Mouse (Mus musculus) liver, adult 2 months (tissue): ENCODE results near the gene Klhl8. TPM values are rescaled to one million over a fixed set of nuclear protein-coding genes. Genes with fewer than 3 reads are reported as not detected.

Experiments
- DNase-seq: peaks from one replicate; pipeline ENCODE4 v3.0.0-alpha.2; 2011; ENCODE audit warnings: low read depth, low spot score; ENCODE audit errors: extremely low read depth
- H3K27ac ChIP-seq: fragments of 200-500 bp; replicated peaks from 2 replicates; pipeline ENCODE4 v1.5.1; 2012; ENCODE audit warnings: low read depth, mild to moderate bottlenecking, control low read depth, inconsistent platforms, low read length; ENCODE audit not compliant: insufficient read depth
- H3K27me3 ChIP-seq: fragments of 200-500 bp; 2 replicates; pipeline ENCODE4 v1.6.1; 2012; ENCODE audit warnings: mild to moderate bottlenecking, moderate library complexity, low read length, inconsistent platforms; ENCODE audit not compliant: control insufficient read depth, insufficient read depth
- H3K36me3 ChIP-seq: fragments of 200-500 bp; 2 replicates; pipeline ENCODE4 v1.6.1; 2012; ENCODE audit warnings: low read length, inconsistent platforms; ENCODE audit not compliant: control insufficient read depth, insufficient read depth
- H3K4me1 ChIP-seq: fragments of 200-500 bp; 2 replicates; pipeline ENCODE4 v1.6.1; 2011; ENCODE audit warnings: low read length; ENCODE audit not compliant: control insufficient read depth, insufficient read depth
- H3K4me3 ChIP-seq: fragments of 200-500 bp; 2 replicates; pipeline ENCODE4 v1.5.1; 2011; ENCODE audit warnings: low read depth, mild to moderate bottlenecking, control low read depth, low read length, moderate library complexity; ENCODE audit not compliant: insufficient read depth
- H3K79me2 ChIP-seq: fragments of 200-500 bp; 2 replicates; pipeline ENCODE4 v1.6.1; 2012; ENCODE audit warnings: inconsistent platforms, mild to moderate bottlenecking, low read length, moderate library complexity; ENCODE audit not compliant: control insufficient read depth, insufficient read depth
- H3K9ac ChIP-seq: fragments of 200-500 bp; 2 replicates; pipeline ENCODE4 v1.6.1; 2012; ENCODE audit warnings: low read depth, mild to moderate bottlenecking, control low read depth, inconsistent platforms, low read length
- CTCF ChIP-seq: fragments of 200-500 bp; IDR thresholded peaks from 2 replicates; pipeline ENCODE4 v1.5.1; 2011; ENCODE audit warnings: low read depth, low read length, control low read depth
- POLR2A ChIP-seq: fragments of 200-500 bp; IDR thresholded peaks from 2 replicates; pipeline ENCODE4 v1.6.1; 2011; ENCODE audit warnings: low read length, control low read depth; ENCODE audit not compliant: insufficient read depth; ENCODE audit errors: extremely low read depth
- WGBS: fragments of 180-500 bp; shearing (Covaris S2); methylation state at CpG from one replicate; pipeline ENCODE4 v1.1.7; 2018; 5-methylcytosine and 5-hydroxymethylcytosine counted together
- polyA plus RNA-seq: library from polyadenylated mRNA; depleted of rRNA; stranded (reverse); fragments of >200 nt; gene quantifications from 2 replicates; pipeline ENCODE4 v1.2.3, GENCODE M21; 2012; rRNA removed
- total RNA-seq: library from RNA; depleted of rRNA; stranded (reverse); fragments of >200 nt; gene quantifications from 2 replicates; pipeline ENCODE4 v1.2.3, GENCODE M21; 2014; rRNA removed

Gene Klhl8
- total and polyA plus RNA-seq, 2 experiments, result 1.3 to 2.6 TPM

DNA sequence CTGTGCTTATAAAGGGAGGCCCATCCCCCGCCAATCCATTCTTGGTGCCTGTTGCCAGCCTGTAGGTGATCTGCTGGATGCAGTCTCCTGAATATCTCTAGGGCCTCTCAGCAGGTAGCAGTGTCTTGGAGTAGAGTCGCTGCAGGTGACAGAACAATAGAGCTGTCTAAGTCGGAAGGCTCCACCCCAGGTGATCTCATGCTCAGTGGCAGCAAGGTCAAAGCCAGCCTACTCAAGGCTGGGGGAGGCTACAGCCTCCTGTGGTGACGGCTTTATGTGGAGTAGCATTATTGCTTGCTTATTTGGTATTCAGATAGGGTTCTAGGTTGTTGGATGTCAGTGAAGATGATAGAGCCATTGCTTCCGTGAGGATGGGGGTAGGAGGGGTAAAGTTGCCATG, 97.8 kb downstream of the Klhl8 start:
- Histone ChIP-seq H3K36me3 (peaks cover 3% of the 10 kb centered on the region; the same call in 1 of the 2 replicates), H3K27me3 (no peaks in the 10 kb centered on the region), H3K27ac (no peak overlapping the region), H3K9ac (no peak overlapping the region), H3K79me2 (peaks cover 15% of the 10 kb centered on the region; the same call in 1 of the 2 replicates), H3K4me3 (no peak overlapping the region), H3K4me1 (peaks cover 14% of the 10 kb centered on the region)
- 96% methylated on average over 5 of the region's 5 CpGs for WGBS
- no peak for DNase-seq
- TF ChIP-seq CTCF, result no peak
- TF ChIP-seq POLR2A, result no peak

Other genes starting within 250 kb of the Klhl8 start
- 6.5 and 9.0 TPM in 2 replicates for gene Aff1, start 218.9 kb downstream of the Klhl8 start, total RNA-seq
- 3.9 and 4.1 TPM in 2 replicates for gene Aff1, start 218.9 kb downstream of the Klhl8 start, polyA plus RNA-seq
- gene Hsd17b13, start 66.2 kb upstream of the Klhl8 start, total RNA-seq, result 252 and 339 TPM in 2 replicates
- gene Hsd17b13, start 66.2 kb upstream of the Klhl8 start, polyA plus RNA-seq, result 179 and 226 TPM in 2 replicates
- 119 and 154 TPM in 2 replicates for gene Hsd17b11, start 110.7 kb upstream of the Klhl8 start, total RNA-seq
- 72.7 and 78.8 TPM in 2 replicates for gene Hsd17b11, start 110.7 kb upstream of the Klhl8 start, polyA plus RNA-seq
- 36.6 and 40.3 TPM in 2 replicates for gene Nudt9, start 135.0 kb upstream of the Klhl8 start, total RNA-seq
- 39.7 and 48.5 TPM in 2 replicates for gene Nudt9, start 135.0 kb upstream of the Klhl8 start, polyA plus RNA-seq
- not detected in 2 replicates for gene Gm17660, start 166.3 kb upstream of the Klhl8 start, total RNA-seq
- not detected in 2 replicates for gene Gm17660, start 166.3 kb upstream of the Klhl8 start, polyA plus RNA-seq
- gene Sparcl1, start 202.5 kb upstream of the Klhl8 start, total RNA-seq, result 4.9 and 5.0 TPM in 2 replicates
- gene Sparcl1, start 202.5 kb upstream of the Klhl8 start, polyA plus RNA-seq, result 2.2 and 3.0 TPM in 2 replicates